Mouse (Mus musculus): ENCODE data around the gene Adam12.
A peak's percentile ranks its signal among the peaks of the same experiment; 100 is the strongest.

The Adam12 gene

DNA sequence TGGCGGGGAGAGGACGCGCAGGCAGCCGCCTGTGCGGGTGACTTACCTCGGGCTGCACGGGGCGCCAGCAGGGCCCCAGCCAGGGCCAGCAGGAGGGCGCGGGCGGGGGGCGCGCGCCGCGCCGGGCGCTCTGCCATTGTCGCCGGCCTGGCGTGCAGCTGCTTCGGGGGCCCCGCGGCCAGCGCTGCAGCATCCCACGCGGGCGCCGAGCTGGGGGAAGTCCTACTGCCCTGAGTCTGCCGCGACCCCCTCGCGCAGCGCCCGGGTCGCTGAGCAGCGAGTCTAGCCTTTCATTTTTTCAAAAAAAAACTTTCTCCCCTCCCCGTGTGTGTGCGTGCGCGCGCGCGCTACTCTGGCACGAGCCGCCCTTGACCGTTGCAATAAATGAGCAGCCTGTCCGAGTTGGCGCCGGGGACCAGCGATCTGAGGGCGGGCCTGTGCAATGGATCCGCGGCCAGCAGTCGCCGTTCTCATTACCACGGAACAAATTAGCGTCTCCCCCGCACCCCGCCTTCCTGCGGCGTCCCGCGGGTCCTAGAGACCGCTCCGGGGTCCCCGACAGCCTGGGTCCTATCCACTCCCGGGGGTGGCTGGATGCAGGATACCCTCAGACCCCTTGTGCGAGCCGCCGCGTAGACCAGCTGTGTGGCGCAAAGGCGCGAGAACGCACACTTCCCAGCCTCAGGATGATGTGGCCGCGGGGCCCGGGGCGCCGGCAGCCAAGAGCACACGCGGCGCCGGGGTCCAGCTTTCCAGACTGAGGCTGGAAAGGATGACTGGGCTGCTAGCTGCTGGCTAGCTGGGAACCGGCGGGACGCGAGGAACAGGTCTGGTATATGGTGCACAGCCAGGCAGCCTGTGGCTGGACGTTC lies 7.0 kb downstream of the Adam12 start:
- DNase-seq (ENCODE audit: low spot score in 2 of 2): no peak

DNA sequence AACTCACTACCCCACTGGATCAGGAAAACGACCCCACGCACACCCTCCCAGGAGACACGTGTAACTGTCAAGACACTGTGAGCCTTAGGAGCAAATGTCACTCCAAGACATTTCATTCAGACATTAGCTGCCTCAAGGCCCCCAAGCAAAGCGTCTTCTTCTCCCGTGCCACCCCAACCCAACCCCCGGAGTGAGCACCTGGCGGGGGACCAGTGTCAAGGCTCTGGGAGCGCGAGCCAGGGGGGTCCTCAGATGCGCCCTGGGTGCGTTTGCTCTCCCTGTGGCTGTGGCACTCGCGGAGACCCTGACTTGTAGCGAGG lies 7.6 kb downstream of the Adam12 start:
- DNase-seq (ENCODE audit: low spot score in 2 of 2): no peak

DNA sequence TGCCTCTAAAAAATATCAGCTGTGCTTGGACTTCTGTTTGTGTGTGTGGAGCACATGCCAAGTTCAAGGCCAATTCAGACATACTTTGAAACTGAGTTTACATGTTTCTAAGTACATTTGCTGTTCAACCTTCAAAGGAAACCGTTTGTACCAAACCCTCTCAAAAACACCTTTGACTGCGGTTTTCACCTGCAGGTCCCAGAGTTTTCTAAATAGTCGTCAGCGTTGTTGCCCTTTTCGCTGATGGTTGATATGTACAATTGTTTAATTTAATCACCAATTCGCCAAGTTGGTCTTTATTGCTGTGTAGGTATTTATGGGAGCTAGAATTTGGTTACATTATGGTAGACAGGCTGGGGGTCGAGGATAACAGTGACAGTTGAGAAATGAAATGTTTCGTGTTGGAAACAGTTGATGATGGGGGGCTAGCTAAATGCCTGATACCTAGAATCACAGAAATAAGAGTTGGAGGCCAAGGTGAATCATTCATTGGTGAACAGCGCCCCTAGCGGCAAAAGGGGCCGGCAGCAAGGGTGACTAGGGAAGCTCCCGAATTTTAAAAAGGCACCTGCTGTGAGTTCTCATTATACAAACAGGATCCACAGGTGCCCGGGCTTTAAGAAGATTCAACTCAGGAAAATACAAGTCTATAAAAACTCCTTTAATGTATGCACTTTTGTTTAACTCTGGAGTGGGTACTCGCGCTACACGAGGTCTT lies 8.3 kb downstream of the Adam12 start:
- DNase-seq (ENCODE audit: low spot score in 2 of 2): peak in 1 of 2 experiments; percentile 25

DNA sequence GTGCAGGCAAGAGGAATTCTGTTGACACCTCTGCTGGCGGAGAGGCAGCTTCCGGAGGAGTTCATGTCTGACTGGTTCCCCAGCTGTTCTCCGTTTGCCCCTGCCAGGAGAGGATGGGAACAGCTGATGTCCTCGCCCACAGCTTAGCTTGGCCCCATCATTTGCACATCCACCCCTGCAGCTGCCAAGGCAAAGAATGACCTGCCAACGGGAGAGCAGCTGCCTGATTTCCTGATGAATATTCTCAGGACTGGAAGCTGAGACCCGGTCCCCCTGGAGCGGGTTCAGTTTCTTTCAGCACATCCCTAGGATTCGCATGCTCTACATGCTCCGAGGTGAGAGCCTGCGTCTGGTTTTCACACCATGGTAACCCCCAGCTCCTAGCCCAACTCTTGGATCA lies 24.0 kb downstream of the Adam12 start:
- DNase-seq (ENCODE audit: low spot score in 2 of 2): no peak

DNA sequence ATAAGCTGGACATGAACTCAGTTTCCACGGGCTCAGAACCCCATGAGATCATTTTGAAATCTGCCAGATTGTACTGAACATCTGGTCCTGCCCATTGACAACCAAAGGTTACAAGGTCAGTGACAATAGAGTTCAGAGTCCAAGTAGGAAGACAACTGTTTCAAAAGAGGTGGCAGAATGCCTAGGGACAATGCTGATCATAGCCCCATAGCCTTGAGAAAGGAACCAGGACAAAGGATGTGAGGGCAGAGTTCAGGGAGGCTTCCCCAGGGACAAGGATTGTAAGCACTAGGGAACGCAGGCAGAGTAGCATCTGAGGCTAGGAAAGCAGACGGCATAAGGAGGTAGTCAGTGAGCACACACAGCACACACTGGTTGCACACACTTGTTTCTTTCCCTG lies 38.9 kb downstream of the Adam12 start:
- DNase-seq (ENCODE audit: low spot score in 2 of 2): no peak

- DNase-seq (ENCODE audit: low spot score in 2 of 2): no peak
Measured at GRCm38 (mm10) chr7:134190101-134190500, 41.8 kb downstream of the Adam12 start.

DNA sequence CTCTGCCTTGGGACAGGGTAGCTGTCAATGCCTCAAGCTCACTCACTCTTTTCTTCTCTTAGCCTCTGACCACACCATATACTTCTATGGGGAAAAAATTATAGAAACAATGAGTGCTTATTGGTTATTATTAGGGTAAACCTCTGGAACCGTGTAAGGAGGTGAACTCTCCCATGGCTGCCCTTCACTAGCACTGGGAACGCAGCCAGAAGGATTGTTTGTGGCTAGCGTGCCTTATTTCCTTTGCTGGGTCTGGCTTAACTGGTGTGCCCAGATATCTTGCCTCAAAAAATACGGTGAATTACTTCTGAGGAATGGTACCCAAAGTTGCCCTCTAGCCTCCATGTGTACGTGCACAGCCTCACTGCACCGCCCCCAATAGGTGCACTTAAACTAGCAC lies 43.4 kb downstream of the Adam12 start:
- no peak for DNase-seq (ENCODE audit: low spot score in 2 of 2)

GRCm38 (mm10) chr7:134187946-134188345 lies 44.0 kb downstream of the Adam12 start:
- no peak for DNase-seq (ENCODE audit: low spot score in 2 of 2)

DNA sequence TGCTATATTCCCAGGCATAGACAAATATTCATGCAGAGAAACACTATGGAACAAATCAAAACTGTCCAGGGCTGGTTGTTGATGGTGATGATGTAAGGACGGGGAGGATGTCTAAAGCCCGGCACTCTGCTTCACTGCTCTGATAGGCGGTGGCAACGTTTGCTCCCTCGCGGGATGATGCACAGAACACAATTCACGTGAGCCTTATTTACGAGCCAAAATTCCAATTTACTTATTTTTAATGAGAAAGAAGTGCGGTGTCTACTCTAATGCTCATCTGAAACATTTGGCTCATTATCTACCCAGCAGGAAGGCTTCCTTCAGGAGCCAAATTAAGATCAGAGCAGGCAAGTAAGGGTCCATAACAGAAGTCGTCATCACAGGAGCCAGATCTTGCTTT lies 45.4 kb downstream of the Adam12 start:
- DNase-seq (ENCODE audit: low spot score in 2 of 2): no peak

DNA sequence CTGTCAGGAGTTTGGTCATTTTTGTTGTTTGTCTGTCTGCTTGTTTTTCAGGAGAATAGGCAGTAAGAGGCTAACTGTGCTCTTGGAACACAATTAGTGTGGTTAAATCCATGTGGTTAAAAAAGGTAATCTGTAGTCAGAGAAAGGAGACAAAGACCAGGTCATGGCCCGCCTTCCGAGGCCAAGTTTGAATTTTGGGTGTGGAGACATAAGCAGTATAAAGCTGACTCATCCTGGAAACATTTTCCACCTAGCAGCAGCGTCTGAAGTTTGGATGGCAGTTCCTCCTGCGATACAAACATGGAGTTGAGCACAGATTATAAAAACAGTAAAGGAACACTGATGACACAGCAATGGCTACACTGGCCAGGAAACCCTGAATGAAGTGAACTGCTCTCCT lies 46.2 kb downstream of the Adam12 start:
- DNase-seq (ENCODE audit: low spot score in 2 of 2): no peak

- no peak for DNase-seq (ENCODE audit: low spot score in 2 of 2)
Measured at GRCm38 (mm10) chr7:134181717-134182116, 50.2 kb downstream of the Adam12 start.

DNA sequence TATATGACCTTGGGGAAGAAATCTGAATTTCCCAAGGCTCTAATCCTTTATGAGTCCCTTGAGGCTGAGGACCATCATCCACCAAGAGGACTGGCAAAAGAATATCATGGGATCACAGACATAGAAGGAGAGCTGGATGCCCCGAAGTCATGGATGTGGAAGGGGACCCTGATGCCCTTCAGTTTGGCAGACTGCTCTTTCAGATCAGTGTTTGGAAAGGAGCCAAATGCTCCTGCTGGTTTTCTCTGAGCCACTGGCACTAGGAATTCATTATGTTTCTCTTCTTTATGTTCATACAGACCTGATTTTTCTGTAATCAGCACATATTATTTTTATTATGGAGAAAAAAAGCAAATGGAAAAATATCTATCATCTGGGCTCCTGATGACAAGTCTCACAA lies 50.9 kb downstream of the Adam12 start:
- DNase-seq (ENCODE audit: low spot score in 2 of 2): no peak

- no peak for DNase-seq (ENCODE audit: low spot score in 2 of 2)
Measured at GRCm38 (mm10) chr7:134177051-134177450, 54.9 kb downstream of the Adam12 start.

- DNase-seq (ENCODE audit: low spot score in 2 of 2): no peak
Measured at GRCm38 (mm10) chr7:134175201-134175600, 56.7 kb downstream of the Adam12 start.

DNA sequence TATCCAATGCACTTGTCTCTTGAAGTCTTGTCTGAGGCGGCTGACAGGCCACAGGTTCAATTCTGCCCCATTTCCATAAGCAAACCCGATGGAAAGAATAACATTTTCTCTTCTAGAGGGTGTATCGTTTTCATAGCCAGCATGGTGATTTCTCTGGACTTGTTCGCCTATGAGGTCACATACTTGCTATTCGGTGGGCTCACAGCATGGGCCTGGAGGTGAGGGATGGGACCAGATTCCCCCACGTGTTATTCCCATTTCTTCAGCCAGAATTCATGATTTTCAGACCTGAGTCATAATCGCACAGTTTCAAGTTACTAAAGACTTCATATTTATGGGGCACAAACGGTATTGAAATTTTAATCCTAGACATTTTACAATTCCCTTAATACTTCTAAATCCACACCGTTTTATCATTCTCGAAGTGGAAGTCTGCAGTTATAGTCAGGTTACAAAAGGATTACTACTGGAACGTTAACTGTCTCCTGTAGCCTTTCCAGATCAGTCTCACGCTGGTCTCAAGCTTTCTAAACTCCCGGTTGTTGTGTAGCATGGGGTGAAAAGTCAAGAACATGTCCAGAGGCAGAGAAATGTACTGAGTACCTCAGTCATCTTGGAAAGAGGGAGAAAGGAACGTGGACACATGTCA lies 58.4 kb downstream of the Adam12 start:
- DNase-seq (ENCODE audit: low spot score in 2 of 2): no peak

GRCm38 (mm10) chr7:134170180-134170910 lies 61.6 kb downstream of the Adam12 start:
- no peak for DNase-seq (ENCODE audit: low spot score in 2 of 2)

GRCm38 (mm10) chr7:134169780-134170179 lies 62.2 kb downstream of the Adam12 start:
- DNase-seq (ENCODE audit: low spot score in 2 of 2): no peak

- DNase-seq (ENCODE audit: low spot score in 2 of 2): no peak
Measured at GRCm38 (mm10) chr7:134167586-134167985, 64.4 kb downstream of the Adam12 start.

DNA sequence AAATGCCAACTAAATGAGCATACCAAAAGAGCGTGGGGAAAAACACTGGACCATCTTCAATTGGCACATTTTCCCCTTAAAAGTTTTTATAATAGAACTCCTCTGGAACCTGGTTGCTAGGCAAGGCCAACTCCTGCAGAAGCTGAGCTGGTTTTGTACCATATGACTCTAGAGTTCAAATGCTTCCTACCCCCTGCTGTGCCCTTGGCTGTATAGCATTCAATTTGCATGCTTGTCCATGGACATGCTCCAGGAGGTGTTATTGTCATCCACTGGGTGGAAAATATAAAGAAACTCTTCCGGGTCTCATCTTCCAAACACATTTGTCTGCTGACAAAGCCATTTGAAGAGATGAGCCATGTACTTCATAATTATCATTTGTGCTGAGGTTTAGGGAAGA lies 68.2 kb downstream of the Adam12 start:
- no peak for DNase-seq (ENCODE audit: low spot score in 2 of 2)

DNA sequence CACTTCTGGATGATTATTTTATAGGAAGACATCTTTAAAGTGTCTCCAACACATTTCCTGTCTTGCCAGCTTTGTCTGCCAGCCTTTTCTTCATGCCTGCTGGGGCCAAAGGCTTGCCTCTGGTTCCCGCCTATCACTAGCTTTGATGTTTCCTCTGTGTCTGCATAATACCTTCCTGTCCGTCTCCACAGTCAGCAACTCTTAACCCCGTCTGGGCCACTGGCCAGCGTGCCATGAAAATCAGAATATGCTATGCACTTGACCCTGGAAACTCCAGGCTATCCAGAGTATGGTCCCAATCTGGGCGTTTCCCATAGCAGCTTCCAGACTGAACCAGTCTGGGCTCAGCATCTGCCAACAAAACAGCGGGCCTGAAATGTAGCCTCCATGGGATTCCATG lies 69.1 kb downstream of the Adam12 start:
- no peak for DNase-seq (ENCODE audit: low spot score in 2 of 2)

GRCm38 (mm10) chr7:134159608-134160007 lies 72.3 kb downstream of the Adam12 start:
- no peak for DNase-seq (ENCODE audit: low spot score in 2 of 2)

DNA sequence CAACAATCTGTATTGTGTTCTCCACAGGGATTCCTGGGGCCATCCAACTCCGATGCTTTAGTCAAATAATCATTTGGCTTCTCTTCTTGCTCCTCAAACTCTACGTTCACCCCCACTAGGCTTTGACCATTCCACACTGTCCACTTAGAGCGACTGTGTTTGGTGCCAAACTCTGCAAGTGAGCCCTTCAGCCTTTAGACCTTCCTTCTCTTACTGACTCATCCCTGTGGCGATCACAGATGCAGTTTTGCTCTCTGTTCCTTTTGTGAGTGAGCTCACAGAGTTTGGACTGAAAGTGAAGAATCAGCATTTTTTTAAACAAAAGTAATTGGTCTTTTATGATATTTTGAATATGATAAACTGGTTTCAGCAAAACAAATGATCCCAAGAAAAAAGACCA lies 80.6 kb downstream of the Adam12 start:
- no peak for DNase-seq (ENCODE audit: low spot score in 2 of 2)
